Mouse (Mus musculus) retina, postnatal 1 day (tissue): ENCODE data around the gene Edar.
A peak's percentile ranks its signal among the peaks of the same experiment; 100 is the strongest.
"Not testable (repeated sequence)": the region's sequence is repeated elsewhere in the genome, so short reads cannot be mapped to it uniquely, and the experiment has no call there.

Source experiments
- DNase-seq: peaks from one replicate; pipeline ENCODE4 v3.0.0-alpha.2; 2012

Gene Edar

GRCm38 (mm10) chr10:58675533-58675932 lies at the start of gene Edar:
Gene Edar (minus strand): TSS chr10:58675654.
- peak; percentile 83 for DNase-seq

- not testable (repeated sequence) for DNase-seq
Measured at GRCm38 (mm10) chr10:58718110-58718509, 42.7 kb upstream of the Edar start, which contains the start of gene Gm17542. Gene Gm17542 (minus strand): TSS chr10:58718210.

- DNase-seq = no peak
Measured at GRCm38 (mm10) chr10:58714789-58715148, 39.3 kb upstream of the Edar start.

GRCm38 (mm10) chr10:58713855-58714788 lies 38.7 kb upstream of the Edar start:
- peak; percentile 11 for DNase-seq

- DNase-seq = no peak
Measured at GRCm38 (mm10) chr10:58713225-58713624, 37.8 kb upstream of the Edar start.

GRCm38 (mm10) chr10:58709021-58709420 lies 33.6 kb upstream of the Edar start:
- DNase-seq = no peak

GRCm38 (mm10) chr10:58700578-58700977 lies 25.1 kb upstream of the Edar start:
- no peak for DNase-seq

GRCm38 (mm10) chr10:58700160-58700559 lies 24.7 kb upstream of the Edar start:
- DNase-seq = no peak

- DNase-seq = no peak
Measured at GRCm38 (mm10) chr10:58698955-58699354, 23.5 kb upstream of the Edar start.

GRCm38 (mm10) chr10:58691051-58691450 lies 15.6 kb upstream of the Edar start:
- no peak for DNase-seq

GRCm38 (mm10) chr10:58679298-58679697 lies 3.8 kb upstream of the Edar start:
- DNase-seq = no peak

- peak; percentile 81 for DNase-seq
Measured at GRCm38 (mm10) chr10:58673278-58674061, 2.0 kb downstream of the Edar start.

- DNase-seq = peak; percentile 51
Measured at GRCm38 (mm10) chr10:58672557-58673277, 2.7 kb downstream of the Edar start.

GRCm38 (mm10) chr10:58663868-58664267 lies 11.6 kb downstream of the Edar start:
- no peak for DNase-seq

- DNase-seq = no peak
Measured at GRCm38 (mm10) chr10:58663417-58663816, 12.0 kb downstream of the Edar start.

GRCm38 (mm10) chr10:58659268-58659986 lies 16.0 kb downstream of the Edar start:
- no peak for DNase-seq

GRCm38 (mm10) chr10:58657731-58658130 lies 17.7 kb downstream of the Edar start:
- no peak for DNase-seq

- DNase-seq = no peak
Measured at GRCm38 (mm10) chr10:58653679-58654078, 21.8 kb downstream of the Edar start.

GRCm38 (mm10) chr10:58652418-58653394 lies 22.7 kb downstream of the Edar start:
- no peak for DNase-seq

- peak; percentile 67 for DNase-seq
Measured at GRCm38 (mm10) chr10:58652045-58652417, 23.4 kb downstream of the Edar start.
